Mouse (Mus musculus) MEL (cell line): ENCODE data around the gene Hpgd.

Experiments used
- CTCF ChIP-seq, 3 experiments: IDR thresholded peaks in 2 of 3; conservative IDR thresholded peaks in 1 of 3; 2 replicates each; pipeline ENCODE4 v1.5.1; 2011 to 2012; ENCODE audit warnings: low read length in 3 of 3, low read depth in 2 of 3, mild to moderate bottlenecking in 2 of 3, improper control_type of control experiment in 1 of 3, inconsistent platforms in 1 of 3, mixed read lengths in 1 of 3, moderate library complexity in 1 of 3; ENCODE audit not compliant: control insufficient read depth in 1 of 3, insufficient read depth in 1 of 3, poor library complexity in 1 of 3, severe bottlenecking in 1 of 3
- ZMIZ1 ChIP-seq: IDR thresholded peaks from 2 replicates; pipeline ENCODE4 v1.6.1; 2012; ENCODE audit warnings: low read depth, mild to moderate bottlenecking, inconsistent platforms, low read length, improper control_type of control experiment, moderate library complexity

- TF ChIP-seq ZMIZ1 (no peak), CTCF (IDR thresholded peaks at IDR 0.05 in 2 of 3, conservative IDR thresholded peaks at IDR 0.05 in 1 of 3; ENCODE audit: control insufficient read depth in 1 of 3, insufficient read depth in 1 of 3, low read depth in 2 of 3, low read length in 3 of 3, poor library complexity in 1 of 3, severe bottlenecking in 1 of 3) (no peak)
Measured at GRCm38 (mm10) chr8:56304595-56304994, 10.2 kb downstream of the Hpgd start.
